Mouse (Mus musculus): Measurements from ENCODE around the gene Pou2f3.

DNA sequence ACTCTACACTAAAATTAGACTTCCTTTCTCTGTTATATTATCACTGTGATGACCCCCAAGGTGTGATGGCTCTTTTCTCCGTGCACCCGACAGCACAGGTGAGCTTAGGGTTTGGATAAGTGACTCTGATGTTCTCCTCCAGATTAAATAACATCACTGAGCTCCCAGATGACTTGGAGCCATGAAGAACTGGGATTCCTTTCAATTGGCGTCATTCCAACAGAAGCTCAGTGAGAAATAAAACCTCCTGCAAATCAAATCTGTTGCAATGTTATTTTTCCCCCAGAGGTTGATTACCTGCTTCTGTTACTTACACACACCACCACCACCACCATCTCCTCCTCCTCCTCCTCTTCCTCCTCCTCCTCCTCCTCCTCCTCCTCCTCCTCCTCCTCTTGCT is 116.4 kb downstream of the Pou2f3 start:
- no peak for TF ChIP-seq POLR2A (IDR thresholded peaks at IDR 0.05; ENCODE audit: control insufficient read depth, low read depth, low read length)
- TF ChIP-seq CTCF (IDR thresholded peaks at IDR 0.05; ENCODE audit: control insufficient read depth, insufficient read depth, insufficient replicate concordance, low read depth, low read length) = no peak

Data from testis, adult 2 months (tissue).